Mouse (Mus musculus) midbrain, embryonic 11.5 days (tissue): Measurements from ENCODE around the gene Sgo1. TPM values are rescaled to one million over a fixed set of nuclear protein-coding genes. Genes with fewer than 3 reads are reported as not detected.
"Not testable (repeated sequence)": the region's sequence is repeated elsewhere in the genome, so short reads cannot be mapped to it uniquely, and the experiment has no call there.

ENCODE experiments used
- ATAC-seq: fragments of 200-750 bp; cut with Nextera tagmentation; 2 replicates; pipeline ENCODE4 v1.8.0; 2017; ENCODE audit warnings: moderate TSS enrichment, moderate library complexity; ENCODE audit not compliant: low FRiP score
- DNase-seq: peaks from one replicate; pipeline ENCODE4 v3.0.0; 2015; ENCODE audit warnings: low spot score; ENCODE audit errors: missing footprints
- H3K27ac ChIP-seq: fragments of 300-500 bp; sonication (generic); 2 replicates; pipeline ENCODE4 v1.5.1; 2014; ENCODE audit warnings: low read depth, low read length
- H3K27me3 ChIP-seq: fragments of 300-500 bp; sonication (generic); 2 replicates; pipeline ENCODE4 v1.6.1; 2014; ENCODE audit warnings: mild to moderate bottlenecking, low read length, moderate library complexity, mixed read lengths; ENCODE audit not compliant: control insufficient read depth, insufficient read depth
- H3K36me3 ChIP-seq: fragments of 300-500 bp; sonication (generic); 2 replicates; pipeline ENCODE4 v1.6.1; 2014; ENCODE audit warnings: mild to moderate bottlenecking, low read length, moderate library complexity, mixed read lengths; ENCODE audit not compliant: control insufficient read depth, insufficient read depth
- H3K4me1 ChIP-seq: fragments of 300-500 bp; sonication (generic); 2 replicates; pipeline ENCODE4 v1.6.1; 2014; ENCODE audit warnings: low read length; ENCODE audit not compliant: control insufficient read depth, insufficient read depth
- H3K4me2 ChIP-seq: fragments of 300-500 bp; sonication (generic); 2 replicates; pipeline ENCODE4 v1.6.1; 2014; ENCODE audit warnings: mild to moderate bottlenecking, moderate library complexity
- H3K4me3 ChIP-seq: fragments of 300-500 bp; sonication (generic); 2 replicates; pipeline ENCODE4 v1.5.1; 2014; ENCODE audit warnings: low read depth, low read length
- H3K9ac ChIP-seq: fragments of 300-500 bp; sonication (generic); 2 replicates; pipeline ENCODE4 v1.6.1; 2014; ENCODE audit warnings: low read length
- H3K9me3 ChIP-seq: fragments of 300-500 bp; sonication (generic); 2 replicates; pipeline ENCODE4 v1.6.1; 2016; ENCODE audit warnings: low read length; ENCODE audit not compliant: control insufficient read depth
- WGBS: fragments of 180-500 bp; shearing (Covaris S2); extraction: QIAGEN DNeasy Blood & Tissue Kit; methylation state at CpG from one replicate; pipeline ENCODE4 v1.1.7; 2014; 5-methylcytosine and 5-hydroxymethylcytosine counted together
- polyA plus RNA-seq: library from polyadenylated mRNA; unstranded; fragments of >200 nt; fragmentation: Nextera tagmentation; extraction: Ambion mirVana; gene quantifications from 2 replicates; pipeline ENCODE4 v1.2.1, GENCODE M21; 2014

Sgo1 gene
- polyA plus RNA-seq, 1 experiment from 2014 or later: 52.3 TPM

DNA sequence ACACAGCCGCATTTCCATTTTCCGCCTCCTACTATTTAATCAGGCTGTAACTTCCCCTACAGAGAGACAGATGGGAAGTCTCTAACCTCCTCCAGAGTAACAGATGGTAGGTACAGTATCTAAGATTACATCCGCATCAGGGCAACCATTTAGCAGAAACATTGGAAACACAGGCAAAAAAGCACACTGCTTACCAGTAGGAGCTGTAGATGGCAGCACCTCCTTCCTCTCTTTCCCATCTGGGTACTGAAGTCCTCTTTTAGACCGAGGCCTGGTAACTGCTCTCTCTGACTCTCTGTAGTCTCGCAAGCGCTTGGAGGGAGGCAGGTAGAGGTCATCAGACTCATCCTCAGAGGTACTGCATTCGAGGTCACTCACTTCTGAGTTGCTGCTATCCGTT, 10.4 kb downstream of the Sgo1 start:
- no peak overlapping the region for H3K4me2 ChIP-seq
- no peak overlapping the region for H3K4me3 ChIP-seq
- no peak overlapping the region for H3K9ac ChIP-seq
- peak; percentile 42; the same call in 1 of the 2 replicates for ATAC-seq
- H3K27ac ChIP-seq: no peak overlapping the region
- H3K9me3 ChIP-seq: no peaks in the 10 kb centered on the region
- no peaks in the 10 kb centered on the region for H3K4me1 ChIP-seq
- no peaks in the 10 kb centered on the region for H3K27me3 ChIP-seq
- DNase-seq: no peak
- H3K36me3 ChIP-seq: peaks cover 3% of the 10 kb centered on the region
- WGBS: 88% methylated on average over 8 of the region's 8 CpGs

DNA sequence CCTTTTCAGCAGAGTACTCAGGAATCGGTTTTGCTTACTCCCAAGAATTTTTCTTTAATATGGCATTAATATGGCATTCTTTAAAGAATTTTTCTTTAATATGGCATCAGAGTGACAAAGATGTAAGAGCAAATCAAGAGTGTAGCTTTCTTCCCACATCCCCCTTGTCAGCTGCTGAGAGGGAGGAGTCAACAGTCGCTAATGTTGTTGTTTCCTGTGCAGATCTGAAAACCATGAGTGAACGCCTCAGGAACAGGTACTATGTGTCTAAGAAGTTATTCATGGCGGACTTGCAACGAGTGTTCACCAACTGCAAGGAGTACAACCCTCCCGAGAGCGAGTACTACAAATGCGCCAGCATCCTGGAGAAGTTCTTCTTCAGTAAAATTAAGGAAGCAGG, 18.7 kb downstream of the Sgo1 start:
- no peak overlapping the region for H3K9ac ChIP-seq
- 0 out of 2 replicates have a peak, but pooled peaks cover 2% of the 10 kb centered on the region for H3K36me3 ChIP-seq
- no peak overlapping the region for H3K4me3 ChIP-seq
- no peaks in the 10 kb centered on the region for H3K9me3 ChIP-seq
- no peaks in the 10 kb centered on the region for H3K4me1 ChIP-seq
- DNase-seq (no peak), ATAC-seq (no peak)
- 94% methylated on average over 8 of the region's 8 CpGs for WGBS
- no peaks in the 10 kb centered on the region for H3K27me3 ChIP-seq
- no peak overlapping the region for H3K4me2 ChIP-seq
- H3K27ac ChIP-seq: no peak overlapping the region

DNA sequence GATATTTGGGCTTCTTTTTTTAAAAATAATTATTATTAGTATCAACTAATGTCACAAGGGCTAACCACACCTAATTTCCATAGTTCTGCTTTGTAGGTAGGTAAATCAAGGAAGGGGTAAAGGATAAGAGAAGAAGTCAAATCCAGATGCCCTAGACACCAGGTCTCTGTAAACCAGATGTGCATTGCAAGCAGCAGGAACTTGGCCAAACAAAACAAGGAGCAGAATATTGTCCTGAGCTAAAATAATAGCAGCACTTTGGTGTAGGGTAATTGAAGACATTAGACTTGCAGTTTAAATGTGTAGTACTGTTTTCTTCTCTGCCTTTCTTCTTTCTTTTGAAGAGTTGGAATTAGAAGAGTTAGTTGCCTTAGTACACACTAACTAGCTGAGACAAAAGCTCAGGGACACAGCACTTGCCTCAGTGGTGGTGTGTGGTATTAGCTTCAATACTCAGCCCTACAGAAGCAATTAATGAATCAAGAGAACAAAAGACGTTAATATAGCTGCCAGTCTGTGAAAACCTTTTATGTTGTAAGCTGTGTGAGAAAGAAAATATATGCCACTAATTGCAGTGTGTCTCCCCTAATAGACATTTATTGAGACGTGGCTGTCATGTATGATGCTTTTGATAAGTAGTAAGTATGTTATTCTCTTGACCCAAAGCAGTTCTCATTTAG, 24.3 kb downstream of the Sgo1 start:
- no peaks in the 10 kb centered on the region for H3K9me3 ChIP-seq
- 74% methylated on average over 2 of the region's 2 CpGs for WGBS

DNA sequence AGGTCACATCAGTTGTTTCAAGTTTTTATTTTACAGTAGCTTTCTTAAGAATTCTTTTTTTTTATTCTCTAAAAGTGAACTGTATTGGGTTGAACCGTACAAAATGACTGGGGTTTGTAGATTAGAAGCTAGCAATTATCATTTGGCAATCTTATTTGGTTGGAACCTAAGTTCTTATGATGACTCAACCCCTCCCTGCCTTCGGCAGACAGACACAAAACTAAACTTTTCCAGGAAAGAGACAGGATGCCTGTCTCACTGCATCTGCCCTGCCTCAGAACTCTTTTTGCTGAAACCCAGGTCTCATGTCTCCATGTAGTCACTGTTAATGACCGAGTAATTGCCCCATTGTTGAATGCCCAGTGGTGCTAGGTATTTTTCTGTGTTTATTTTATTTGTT, 24.9 kb downstream of the Sgo1 start:
- Histone ChIP-seq H3K36me3 (peaks cover 2% of the 10 kb centered on the region; the same call in 1 of the 2 replicates), H3K4me3 (no peak overlapping the region), H3K27ac (no peak overlapping the region), H3K4me2 (no peak overlapping the region), H3K9ac (no peak overlapping the region), H3K4me1 (no peaks in the 10 kb centered on the region), H3K9me3 (no peaks in the 10 kb centered on the region), H3K27me3 (no peaks in the 10 kb centered on the region)
- no peak for DNase-seq
- 89% methylated on average over 3 of the region's 3 CpGs for WGBS
- no peak for ATAC-seq

More for the DNA sequence above, 24.3 kb downstream of the Sgo1 start:
- Histone ChIP-seq H3K4me3 (no peak overlapping the region), H3K9ac (no peak overlapping the region), H3K36me3 (peaks cover 2% of the 10 kb centered on the region; the same call in 1 of the 2 replicates), H3K27me3 (no peaks in the 10 kb centered on the region), H3K27ac (no peak overlapping the region), H3K4me1 (no peaks in the 10 kb centered on the region), H3K4me2 (no peak overlapping the region)
- no peak for ATAC-seq
- peak; percentile 28 for DNase-seq

DNA sequence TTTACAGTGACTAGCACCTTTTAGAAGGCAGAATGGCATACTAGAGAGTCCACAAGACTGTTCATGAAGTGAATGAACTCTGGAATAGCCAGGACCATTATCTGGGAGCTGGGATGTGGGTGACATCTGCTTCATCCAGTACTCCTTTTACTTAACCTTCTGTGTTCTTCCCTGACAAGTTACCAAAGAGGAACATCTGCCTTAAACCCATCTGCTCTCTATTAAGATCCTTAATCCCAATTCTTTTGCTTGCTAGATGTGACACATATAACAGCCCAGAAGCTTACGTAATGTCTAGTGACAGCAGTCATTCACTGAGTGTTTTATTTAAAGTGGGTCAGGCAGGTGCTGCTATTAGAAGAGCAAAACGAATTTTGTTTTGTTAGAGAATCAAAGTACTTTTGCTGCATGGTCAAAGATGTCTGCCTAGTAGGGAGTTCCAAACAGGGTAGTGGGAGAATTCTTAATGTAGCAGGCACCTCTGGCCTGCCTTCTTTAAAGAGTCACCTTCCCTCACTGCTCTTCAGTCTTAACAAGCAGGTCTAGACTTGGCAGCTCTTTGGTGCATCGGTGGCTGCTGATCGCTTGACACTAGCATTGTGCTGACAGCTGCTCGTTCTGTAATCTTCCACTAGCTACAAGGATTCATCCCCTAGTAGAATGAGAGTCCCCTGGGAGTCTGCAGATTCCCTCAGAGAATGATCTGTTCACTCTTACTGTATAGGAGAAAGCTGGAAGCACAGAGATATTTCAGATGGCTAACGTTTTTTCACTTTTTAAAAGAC, 27.9 kb downstream of the Sgo1 start:
- no peaks in the 10 kb centered on the region for H3K4me1 ChIP-seq
- DNase-seq: peak; percentile 76
- no peak overlapping the region for H3K4me3 ChIP-seq
- H3K9me3 ChIP-seq: no peaks in the 10 kb centered on the region
- H3K9ac ChIP-seq: no peak overlapping the region
- H3K27ac ChIP-seq: no peak overlapping the region
- H3K4me2 ChIP-seq: no peak overlapping the region
- H3K36me3 ChIP-seq: no peaks in the 10 kb centered on the region; the same call in 1 of the 2 replicates
- no peak for ATAC-seq
- no peaks in the 10 kb centered on the region for H3K27me3 ChIP-seq
- 75% methylated on average over 6 of the region's 6 CpGs for WGBS

DNA sequence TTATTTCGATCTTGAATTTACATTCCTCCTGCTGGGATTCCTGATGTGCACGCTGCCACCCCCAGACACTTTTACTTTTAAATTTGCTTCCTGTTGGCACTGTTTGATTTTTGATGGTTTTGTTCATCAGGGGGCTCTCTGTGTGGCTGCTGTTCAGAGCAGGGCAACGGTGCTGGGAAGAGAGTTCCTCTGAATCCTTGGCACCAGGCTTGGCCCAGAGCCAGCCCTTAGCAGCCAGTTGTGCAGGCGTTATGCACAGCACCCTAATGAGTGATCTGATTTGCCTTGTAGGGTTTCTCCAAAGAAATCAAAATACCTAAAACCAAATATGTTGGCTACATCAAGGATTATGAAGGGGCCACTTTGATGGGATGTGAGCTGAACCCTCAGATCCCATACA, 29.4 kb downstream of the Sgo1 start:
- Histone ChIP-seq H3K9me3 (no peaks in the 10 kb centered on the region), H3K4me2 (no peak overlapping the region), H3K9ac (no peak overlapping the region), H3K27ac (no peak overlapping the region), H3K36me3 (no peaks in the 10 kb centered on the region; the same call in 1 of the 2 replicates), H3K27me3 (no peaks in the 10 kb centered on the region), H3K4me3 (no peak overlapping the region), H3K4me1 (no peaks in the 10 kb centered on the region)
- 80% methylated on average over 4 of the region's 4 CpGs for WGBS
- DNase-seq (no peak), ATAC-seq (no peak)

DNA sequence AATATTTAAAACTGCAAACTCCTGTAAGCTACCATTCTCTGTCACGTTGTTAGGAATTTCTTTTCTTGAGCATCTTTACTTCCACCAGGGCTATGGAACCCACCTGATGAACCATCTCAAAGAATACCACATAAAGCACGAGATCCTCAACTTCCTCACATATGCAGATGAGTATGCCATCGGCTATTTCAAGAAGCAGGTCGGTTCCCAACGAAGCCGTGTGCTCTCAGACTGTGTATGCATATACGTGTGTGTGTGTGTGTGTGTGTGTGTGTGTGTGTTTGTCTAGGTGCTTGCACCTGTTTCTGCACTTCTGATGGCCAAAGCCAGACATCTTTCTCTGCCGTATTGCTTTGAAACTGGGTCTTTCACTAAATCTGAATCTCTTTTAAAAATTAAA, 29.9 kb downstream of the Sgo1 start:
- H3K9ac ChIP-seq: no peak overlapping the region
- H3K4me1 ChIP-seq: no peaks in the 10 kb centered on the region
- H3K4me2 ChIP-seq: no peak overlapping the region
- no peak overlapping the region for H3K27ac ChIP-seq
- no peaks in the 10 kb centered on the region for H3K9me3 ChIP-seq
- no peaks in the 10 kb centered on the region; the same call in 1 of the 2 replicates for H3K36me3 ChIP-seq
- ATAC-seq (no peak), DNase-seq (no peak)
- WGBS: 86% methylated on average over 8 of the region's 8 CpGs
- no peak overlapping the region for H3K4me3 ChIP-seq
- H3K27me3 ChIP-seq: no peaks in the 10 kb centered on the region

DNA sequence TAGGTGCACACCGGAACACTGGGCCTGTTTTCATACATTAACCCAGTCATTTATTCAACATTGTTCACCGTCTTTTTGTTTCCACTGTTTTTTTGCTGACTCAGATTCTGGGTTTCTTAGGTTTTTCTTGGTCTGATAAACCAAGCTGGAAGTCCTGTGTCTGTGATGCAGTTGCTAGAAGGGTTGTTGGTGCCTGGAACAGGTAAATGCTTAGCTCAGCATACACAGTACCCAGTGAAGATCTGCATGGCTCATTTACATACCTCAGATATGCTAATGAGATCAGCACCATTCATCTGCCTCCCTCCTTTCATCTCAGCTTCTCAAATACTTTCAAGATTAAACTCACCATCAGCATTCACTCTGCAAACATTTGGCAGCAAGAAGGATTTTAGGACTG, 30.5 kb downstream of the Sgo1 start:
- Histone ChIP-seq H3K27ac (no peak overlapping the region), H3K9me3 (no peaks in the 10 kb centered on the region), H3K4me1 (no peaks in the 10 kb centered on the region), H3K9ac (no peak overlapping the region), H3K4me2 (no peak overlapping the region), H3K36me3 (no peaks in the 10 kb centered on the region; the same call in 1 of the 2 replicates), H3K4me3 (no peak overlapping the region), H3K27me3 (no peaks in the 10 kb centered on the region)
- peak; percentile 66; the same call in 1 of the 2 replicates for ATAC-seq
- DNase-seq: no peak
- 90% methylated on average over 2 of the region's 2 CpGs for WGBS

DNA sequence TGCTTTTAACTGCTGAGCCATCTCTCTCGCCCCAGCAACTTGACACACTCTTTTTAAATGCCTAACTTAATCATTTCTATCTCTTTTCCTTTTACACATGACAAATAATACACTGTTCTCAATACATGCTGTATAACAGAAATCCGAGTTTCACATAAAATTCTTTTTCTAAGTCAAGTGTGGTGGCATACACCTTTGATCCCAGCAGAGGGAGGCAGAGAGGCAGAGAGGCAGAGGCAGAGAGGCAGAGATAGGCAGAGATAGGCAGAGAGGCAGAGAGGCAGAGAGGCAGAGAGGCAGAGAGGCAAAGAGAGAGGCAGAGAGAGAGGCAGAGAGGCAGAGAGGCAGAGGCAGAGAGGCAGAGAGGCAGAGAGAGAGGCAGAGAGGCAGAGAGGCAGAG, 31.7 kb downstream of the Sgo1 start:
- not testable (repeated sequence) for H3K9me3 ChIP-seq, H3K36me3 ChIP-seq, ATAC-seq, H3K4me3 ChIP-seq, H3K27ac ChIP-seq, H3K9ac ChIP-seq, DNase-seq, H3K4me2 ChIP-seq, H3K4me1 ChIP-seq, H3K27me3 ChIP-seq
- WGBS: 72% methylated on average over 2 of the region's 2 CpGs
